Mouse (Mus musculus): ENCODE data around the gene Lrrc8e. TPM values are rescaled to one million over a fixed set of nuclear protein-coding genes. Genes with fewer than 3 reads are reported as not detected.

Lrrc8e gene
- polyA plus RNA-seq, 2 experiments = 0.30 to 0.37 TPM

DNA sequence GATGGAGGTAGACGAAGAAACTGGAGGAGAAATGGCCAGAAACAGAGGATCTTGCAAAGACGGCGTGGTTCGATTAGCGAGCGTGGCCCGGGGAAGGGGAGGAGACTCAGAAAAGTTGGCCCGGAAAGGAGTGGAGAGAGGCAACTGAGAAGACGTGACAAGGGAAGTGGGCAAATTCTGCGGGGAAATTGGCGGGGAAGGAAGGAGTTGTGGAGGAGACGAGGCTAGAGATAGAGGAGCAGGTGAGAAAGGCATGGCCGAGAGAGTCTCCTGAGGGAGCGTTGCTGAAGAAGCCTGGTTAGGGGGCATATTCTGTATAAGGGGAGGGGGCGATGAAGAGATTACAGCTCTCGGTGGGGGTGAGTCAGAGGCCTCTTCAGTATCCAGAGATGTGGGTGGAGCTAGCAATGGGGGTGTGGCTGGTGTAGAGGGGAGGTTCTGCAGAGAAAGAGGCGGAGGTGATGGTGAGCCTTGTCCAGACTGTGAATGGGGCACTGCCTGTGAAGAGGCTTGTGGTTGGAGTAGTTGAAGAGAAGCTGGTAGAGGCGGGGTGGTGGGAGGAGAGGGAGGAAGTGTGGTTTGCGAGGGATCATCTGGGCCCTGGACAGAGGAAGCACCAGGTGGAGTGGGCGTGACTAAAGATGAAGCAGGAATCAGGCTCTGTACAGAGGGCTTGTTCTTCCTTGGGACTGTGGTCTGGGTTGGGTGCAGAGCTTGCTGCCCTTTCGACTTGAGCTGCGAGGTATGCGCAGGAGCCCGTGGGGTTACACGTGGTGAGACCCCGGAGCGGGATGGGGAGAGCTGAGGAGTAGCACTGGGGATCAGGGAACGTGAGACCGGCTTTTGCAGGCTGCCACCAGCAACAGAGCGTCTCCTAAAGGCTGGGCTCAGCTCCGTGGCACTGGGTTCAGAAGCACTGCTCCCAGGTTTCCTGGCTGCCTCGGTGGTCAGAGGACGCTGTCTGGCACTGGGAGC lies 12.3 kb upstream of the Lrrc8e start:
- Histone ChIP-seq H3K27me3 (ENCODE audit: control insufficient read depth, insufficient read depth, low read length) (peaks cover 37% of the 10 kb centered on the region), H3K4me1 (ENCODE audit: control insufficient read depth, insufficient read depth, low read length) (peaks cover 26% of the 10 kb centered on the region; the same call in 1 of the 2 replicates), H3K9me3 (ENCODE audit: control insufficient read depth, low read length) (no peaks in the 10 kb centered on the region), H3K27ac (replicated peaks; ENCODE audit: low read depth, low read length) (no peak overlapping the region), H3K4me2 (replicated peaks; ENCODE audit: low read depth, low read length, severe bottlenecking) (peak overlapping the region; percentile 95), H3K36me3 (ENCODE audit: control insufficient read depth, insufficient read depth, low read length) (no peaks in the 10 kb centered on the region), H3K4me3 (replicated peaks; ENCODE audit: low read length) (peak overlapping the region; percentile 42), H3K9ac (ENCODE audit: low read depth, low read length, severe bottlenecking) (peak overlapping the region; percentile 52; the same call in 1 of the 2 replicates)
- WGBS = 7% methylated on average over 32 of the region's 33 CpGs
- DNase-seq (ENCODE audit: low spot score) = peak; percentile 30
- no peak for TF ChIP-seq POLR2A (IDR thresholded peaks at IDR 0.05; ENCODE audit: borderline replicate concordance, extremely low read depth, insufficient read depth, insufficient read length)
- peak; percentile 45; the same call in 1 of the 2 replicates for ATAC-seq (ENCODE audit: low FRiP score, low read depth)

DNA sequence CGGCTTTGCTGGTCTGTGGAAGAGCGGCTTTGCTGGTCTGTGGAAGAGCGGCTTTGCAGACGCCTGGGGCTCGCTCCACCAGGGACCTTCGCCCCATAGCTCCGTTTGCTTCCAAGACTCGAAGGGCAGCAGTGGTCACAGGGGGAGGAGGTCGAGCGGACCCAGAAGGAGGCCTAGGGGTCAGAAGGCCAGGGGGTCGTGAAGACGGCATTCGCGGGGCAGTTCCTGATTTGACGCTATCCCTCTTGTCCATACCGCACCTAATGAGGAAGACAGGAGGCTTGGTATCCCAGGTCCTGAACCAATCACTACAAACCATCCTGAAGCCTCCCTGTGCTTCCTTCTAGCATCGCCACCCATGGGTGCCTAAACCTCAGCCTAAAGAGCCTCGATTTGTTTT lies 10.3 kb upstream of the Lrrc8e start:
- Histone ChIP-seq H3K9me3 (ENCODE audit: control insufficient read depth, low read length) (no peaks in the 10 kb centered on the region), H3K9ac (ENCODE audit: low read depth, low read length, severe bottlenecking) (peak overlapping the region; percentile 34; the same call in 1 of the 2 replicates), H3K4me3 (replicated peaks; ENCODE audit: low read length) (peak overlapping the region; percentile 39), H3K4me1 (ENCODE audit: control insufficient read depth, insufficient read depth, low read length) (peaks cover 26% of the 10 kb centered on the region; the same call in 1 of the 2 replicates), H3K4me2 (replicated peaks; ENCODE audit: low read depth, low read length, severe bottlenecking) (peak overlapping the region; percentile 75), H3K36me3 (ENCODE audit: control insufficient read depth, insufficient read depth, low read length) (no peaks in the 10 kb centered on the region), H3K27ac (replicated peaks; ENCODE audit: low read depth, low read length) (no peak overlapping the region), H3K27me3 (ENCODE audit: control insufficient read depth, insufficient read depth, low read length) (peaks cover 37% of the 10 kb centered on the region)
- ATAC-seq (ENCODE audit: low FRiP score, low read depth) (no peak), DNase-seq (ENCODE audit: low spot score) (no peak)
- WGBS = 6% methylated on average over 18 of the region's 18 CpGs
- no peak for TF ChIP-seq POLR2A (IDR thresholded peaks at IDR 0.05; ENCODE audit: borderline replicate concordance, extremely low read depth, insufficient read depth, insufficient read length)

DNA sequence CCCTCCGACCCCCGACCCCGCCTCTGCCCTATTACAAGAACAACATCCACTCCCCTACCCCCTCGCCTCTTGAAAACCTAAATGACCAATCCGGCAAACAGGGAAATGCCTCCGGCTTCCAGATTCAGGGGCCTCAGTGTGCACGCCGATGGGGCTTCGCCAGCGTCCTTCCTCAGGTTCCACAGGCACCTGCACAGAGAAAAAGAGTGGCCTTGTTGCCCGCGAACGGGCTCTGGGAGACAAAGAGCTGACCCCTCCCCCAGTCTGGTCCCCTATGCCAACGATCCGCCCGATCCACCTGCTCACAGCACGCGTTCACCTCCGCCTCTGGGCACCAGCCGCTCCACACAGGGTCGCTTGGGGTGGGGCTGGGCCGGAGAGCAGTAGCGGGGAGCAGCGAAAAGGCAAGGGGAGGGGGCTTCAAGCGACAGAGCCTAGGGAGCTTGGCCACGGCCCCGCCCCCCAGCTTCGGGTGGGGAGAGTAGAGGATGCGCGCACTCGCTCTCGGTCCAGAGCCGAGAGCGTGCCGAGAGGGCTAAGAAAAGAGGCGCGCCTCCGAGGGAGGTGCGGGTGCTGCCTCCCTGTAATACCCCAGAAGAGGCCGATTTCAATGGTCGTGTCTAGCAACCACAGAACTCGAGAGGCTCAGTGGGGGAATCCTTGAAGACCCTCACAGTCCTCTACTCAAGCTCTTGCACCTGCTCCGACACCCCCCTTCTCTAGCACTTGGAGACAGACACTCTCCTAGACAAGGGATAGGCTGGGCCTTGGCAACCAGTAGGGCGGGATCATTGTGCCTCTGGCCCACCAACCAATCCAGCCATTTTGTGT lies 9.6 kb upstream of the Lrrc8e start, which contains the start of gene Prr36:
Prr36 (minus strand) TSS at position 669 of the 831 bp plus-strand sequence.
- no peak for TF ChIP-seq POLR2A (IDR thresholded peaks at IDR 0.05; ENCODE audit: borderline replicate concordance, extremely low read depth, insufficient read depth, insufficient read length)
- no peak within 1 kb of the TSS for H3K27ac ChIP-seq (replicated peaks; ENCODE audit: low read depth, low read length)
- peaks cover 37% of the 10 kb centered on the region for H3K27me3 ChIP-seq (ENCODE audit: control insufficient read depth, insufficient read depth, low read length)
- H3K4me2 ChIP-seq (replicated peaks; ENCODE audit: low read depth, low read length, severe bottlenecking) = peak within 1 kb of the TSS; percentile 75
- no peaks in the 10 kb centered on the region for H3K36me3 ChIP-seq (ENCODE audit: control insufficient read depth, insufficient read depth, low read length)
- ATAC-seq (ENCODE audit: low FRiP score, low read depth) (peak; percentile 27; the same call in 1 of the 2 replicates), DNase-seq (ENCODE audit: low spot score) (no peak)
- no peaks in the 10 kb centered on the region for H3K9me3 ChIP-seq (ENCODE audit: control insufficient read depth, low read length)
- peak within 1 kb of the TSS; percentile 34 for H3K9ac ChIP-seq (ENCODE audit: low read depth, low read length, severe bottlenecking)
- peak within 1 kb of the TSS; percentile 39 for H3K4me3 ChIP-seq (replicated peaks; ENCODE audit: low read length)
- peaks cover 26% of the 10 kb centered on the region; the same call in 1 of the 2 replicates for H3K4me1 ChIP-seq (ENCODE audit: control insufficient read depth, insufficient read depth, low read length)
- 3% methylated on average over 41 of the region's 44 CpGs for WGBS

DNA sequence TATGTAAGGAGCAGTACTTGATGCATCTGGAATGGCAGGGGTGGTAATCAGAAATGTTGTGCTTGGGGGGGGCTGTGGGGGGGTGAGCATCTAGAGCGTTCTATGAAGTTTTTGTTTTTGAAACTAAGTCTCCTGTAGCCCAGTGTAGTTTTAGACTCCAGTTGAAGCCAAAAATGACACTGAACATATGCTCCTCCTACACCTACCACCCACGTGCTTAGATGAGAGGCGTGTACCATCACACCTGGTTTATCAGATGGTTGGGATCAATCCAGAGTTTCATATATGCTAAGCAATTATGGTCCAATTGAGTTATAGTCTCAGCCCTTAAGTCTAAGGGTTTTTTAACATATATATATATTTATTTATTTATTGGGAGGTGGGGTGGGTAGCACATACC lies 7.0 kb upstream of the Lrrc8e start:
- Histone ChIP-seq H3K4me1 (ENCODE audit: control insufficient read depth, insufficient read depth, low read length) (peaks cover 9% of the 10 kb centered on the region; the same call in 1 of the 2 replicates), H3K9me3 (ENCODE audit: control insufficient read depth, low read length) (no peaks in the 10 kb centered on the region), H3K27me3 (ENCODE audit: control insufficient read depth, insufficient read depth, low read length) (peaks cover 37% of the 10 kb centered on the region), H3K36me3 (ENCODE audit: control insufficient read depth, insufficient read depth, low read length) (no peaks in the 10 kb centered on the region), H3K4me2 (replicated peaks; ENCODE audit: low read depth, low read length, severe bottlenecking) (no peak overlapping the region), H3K27ac (replicated peaks; ENCODE audit: low read depth, low read length) (no peak overlapping the region), H3K9ac (ENCODE audit: low read depth, low read length, severe bottlenecking) (no peak overlapping the region), H3K4me3 (replicated peaks; ENCODE audit: low read length) (no peak overlapping the region)
- TF ChIP-seq POLR2A (IDR thresholded peaks at IDR 0.05; ENCODE audit: borderline replicate concordance, extremely low read depth, insufficient read depth, insufficient read length) = no peak
- ATAC-seq (ENCODE audit: low FRiP score, low read depth) (no peak), DNase-seq (ENCODE audit: low spot score) (no peak)
- WGBS = 83% methylated on average over 3 of the region's 3 CpGs

DNA sequence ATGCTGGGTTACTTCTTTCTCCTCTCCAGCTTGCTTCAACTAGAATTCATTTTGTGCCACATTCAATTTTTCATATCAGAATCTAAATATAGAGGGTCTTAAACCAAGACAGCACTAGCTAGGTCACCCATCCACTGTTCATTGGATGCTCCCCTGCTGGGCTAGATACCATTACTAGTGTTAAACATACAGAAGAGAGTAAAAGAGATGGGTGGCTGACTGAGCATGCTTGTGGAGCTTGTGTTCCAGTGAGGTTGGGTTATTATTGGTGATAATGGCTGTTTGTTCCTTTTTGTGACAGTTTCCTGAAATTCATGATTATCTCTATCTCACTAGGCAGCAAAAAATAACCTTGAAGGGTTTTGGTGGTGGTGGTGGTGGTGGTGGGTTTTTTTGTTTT lies 4.6 kb upstream of the Lrrc8e start:
- H3K4me2 ChIP-seq (replicated peaks; ENCODE audit: low read depth, low read length, severe bottlenecking) = no peak overlapping the region
- H3K27ac ChIP-seq (replicated peaks; ENCODE audit: low read depth, low read length) = no peak overlapping the region
- H3K27me3 ChIP-seq (ENCODE audit: control insufficient read depth, insufficient read depth, low read length) = peaks cover 25% of the 10 kb centered on the region
- no peaks in the 10 kb centered on the region for H3K36me3 ChIP-seq (ENCODE audit: control insufficient read depth, insufficient read depth, low read length)
- H3K9ac ChIP-seq (ENCODE audit: low read depth, low read length, severe bottlenecking) = no peak overlapping the region
- DNase-seq (ENCODE audit: low spot score) (no peak), ATAC-seq (ENCODE audit: low FRiP score, low read depth) (no peak)
- H3K4me1 ChIP-seq (ENCODE audit: control insufficient read depth, insufficient read depth, low read length) = peaks cover 9% of the 10 kb centered on the region; the same call in 1 of the 2 replicates
- no peaks in the 10 kb centered on the region for H3K9me3 ChIP-seq (ENCODE audit: control insufficient read depth, low read length)
- TF ChIP-seq POLR2A (IDR thresholded peaks at IDR 0.05; ENCODE audit: borderline replicate concordance, extremely low read depth, insufficient read depth, insufficient read length) = no peak
- H3K4me3 ChIP-seq (replicated peaks; ENCODE audit: low read length) = no peak overlapping the region

Measured in limb, embryonic 14.5 days (tissue).